8 mouse cellular contexts compared by ENCODE assay signal in the genomic region with DNA sequence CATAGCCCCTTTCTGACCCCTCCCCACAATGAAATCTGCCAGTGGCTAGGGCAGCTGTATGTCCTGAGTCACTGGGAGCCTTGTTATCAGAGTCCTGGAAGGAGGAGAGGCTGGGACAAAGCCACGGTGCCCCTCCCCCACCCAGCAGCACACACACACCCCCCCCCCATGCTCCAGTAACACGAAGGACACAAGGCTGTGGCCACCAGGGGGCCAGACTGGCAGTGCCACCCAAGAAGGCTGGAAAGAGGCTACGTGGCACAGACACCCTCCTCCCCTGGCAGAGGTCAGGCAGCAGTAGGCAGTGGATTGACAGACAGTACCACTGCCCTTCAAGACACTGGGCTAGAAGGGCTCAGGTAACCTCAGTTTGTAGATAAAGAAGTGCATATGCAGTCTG. TPM values are rescaled to one million over a fixed set of nuclear protein-coding genes. Genes with fewer than 3 reads are reported as not detected.
DNase-seq lines count a peak whose midpoint lies in the region; ATAC-seq and TF ChIP-seq lines count a peak whose summit lies in the region.

No protein-coding gene starts in this region.

- no peak overlapping the region for H3ac ChIP-seq in C2C12 (ENCODE audit: control insufficient read depth, insufficient read length, low read depth)

- H3K9ac ChIP-seq in kidney, postnatal 0 days (ENCODE audit: low read depth, low read length), result no peak overlapping the region
- peak overlapping the region; percentile 21; the same call in 1 of the 2 replicates for H3K9ac ChIP-seq in heart, embryonic 14.5 days (ENCODE audit: low read length)

- H3K9me3 ChIP-seq in kidney, postnatal 0 days (replicated peaks; ENCODE audit: low read length), result no peaks in the 10 kb centered on the region
- no peaks in the 10 kb centered on the region for H3K9me3 ChIP-seq in heart, embryonic 14.5 days (ENCODE audit: control insufficient read depth, low read length)

- 11% methylated on average over 3 of the region's 3 CpGs for WGBS in kidney, postnatal 0 days
- 11% methylated on average over 3 of the region's 3 CpGs for WGBS in heart, embryonic 14.5 days

- H3K4me1 ChIP-seq in kidney, postnatal 0 days (replicated peaks; ENCODE audit: insufficient read depth, low read length), result peaks cover 8% of the 10 kb centered on the region; the same call in 1 of the 2 replicates
- H3K4me1 ChIP-seq in heart, embryonic 14.5 days (ENCODE audit: control insufficient read depth in 2 of 2, insufficient read depth in 2 of 2, low read length in 2 of 2), result peaks cover 14 to 19% of the 10 kb centered on the region in 2 experiments; a peak in 3 of 4 replicates

- no peak overlapping the region for H3K4me3 ChIP-seq in kidney, postnatal 0 days (replicated peaks; ENCODE audit: low read depth, low read length)
- no peak overlapping the region for H3K4me3 ChIP-seq in C2C12 (ENCODE audit: insufficient read depth, poor library complexity, severe bottlenecking)
- H3K4me3 ChIP-seq in heart, embryonic 14.5 days (ENCODE audit: control insufficient read depth in 1 of 2, insufficient read depth in 1 of 2, low read depth in 1 of 2, low read length in 2 of 2), result no peak overlapping the region

- H3K79me3 ChIP-seq in C2C12 (ENCODE audit: low read depth), result no peaks in the 10 kb centered on the region

- no peaks in the 10 kb centered on the region; the same call in 1 of the 2 replicates for H3K27me3 ChIP-seq in kidney, postnatal 0 days (ENCODE audit: insufficient read depth, low read length)
- H3K27me3 ChIP-seq in C2C12 (ENCODE audit: control insufficient read depth, insufficient read depth, insufficient read length), result no peaks in the 10 kb centered on the region
- no peaks in the 10 kb centered on the region for H3K27me3 ChIP-seq in heart, embryonic 14.5 days (ENCODE audit: control insufficient read depth, insufficient read depth, low read length)

- no peak overlapping the region for H3K4me2 ChIP-seq in kidney, postnatal 0 days (ENCODE audit: low read length)
- no peak overlapping the region for H3K4me2 ChIP-seq in heart, embryonic 14.5 days (ENCODE audit: low read length)

- H3K27ac ChIP-seq in kidney, postnatal 0 days, result no peak overlapping the region
- H3K27ac ChIP-seq in heart, embryonic 14.5 days (replicated peaks in 1 of 2; ENCODE audit: control insufficient read depth in 1 of 2, insufficient read depth in 1 of 2, low read depth in 2 of 2, low read length in 2 of 2), result no peak overlapping the region

- ATAC-seq in kidney, postnatal 0 days (replicated peaks; ENCODE audit: low FRiP score, low read depth), result no peak
- no peak for ATAC-seq in heart, embryonic 14.5 days (ENCODE audit: insufficient number of reproducible peaks, insufficient read depth, low FRiP score, low read depth)
- no peak for ATAC-seq in monocyte, adult 5-6 weeks (replicated peaks; ENCODE audit: insufficient number of reproducible peaks, low FRiP score, low TSS enrichment, poor library complexity, severe bottlenecking)

- no peaks in the 10 kb centered on the region for H3K79me2 ChIP-seq in C2C12 (ENCODE audit: control insufficient read depth, insufficient read depth)

- peak; percentile 67 for TF ChIP-seq CTCF in kidney, postnatal 0 days (IDR thresholded peaks at IDR 0.05; ENCODE audit: low read depth)
- peak; percentile 17 for TF ChIP-seq CTCF in C2C12 (IDR thresholded peaks at IDR 0.05; ENCODE audit: control insufficient read depth, insufficient read depth, insufficient read length)

- 0 out of 2 replicates have a peak, but pooled peaks cover 10% of the 10 kb centered on the region for H3K36me3 ChIP-seq in kidney, postnatal 0 days (ENCODE audit: insufficient read depth, low read length)
- peaks cover 8% of the 10 kb centered on the region for H3K36me3 ChIP-seq in C2C12 (ENCODE audit: control insufficient read depth, insufficient read depth)
- H3K36me3 ChIP-seq in heart, embryonic 14.5 days (ENCODE audit: control insufficient read depth, insufficient read depth, low read length), result peaks cover 81% of the 10 kb centered on the region

- DNase-seq in kidney, postnatal 0 days (ENCODE audit: low spot score), result peak; percentile 73
- no peak for DNase-seq in kidney, adult 9 months
- DNase-seq in 3T3-L1 (ENCODE audit: low read depth, low spot score), result peak; percentile 48
- peak; percentile 27 for DNase-seq in naive thymus-derived CD4-positive, alpha-beta T cell, adult 2 months (ENCODE audit: low read depth)
- DNase-seq in frontal cortex, postnatal 10 days (ENCODE audit: low spot score in 2 of 2), result no peak

TF ChIP-seq in C2C12, 6 proteins besides CTCF, POLR2A, EP300 and RAD21:
- TF ChIP-seq MYOG (IDR thresholded peaks at IDR 0.05; ENCODE audit: control insufficient read depth, extremely low read depth, insufficient read length), result no peak
- no peak for TF ChIP-seq MYOD1 (IDR thresholded peaks at IDR 0.05; ENCODE audit: control insufficient read depth, insufficient read length, low read depth)
- TF ChIP-seq FOSL1 (IDR thresholded peaks at IDR 0.05; ENCODE audit: insufficient read depth, low read length, poor library complexity, severe bottlenecking), result no peak
- TF ChIP-seq MAX (IDR thresholded peaks at IDR 0.05), result no peak
- no peak for TF ChIP-seq USF1 (IDR thresholded peaks at IDR 0.05; ENCODE audit: low read depth)
- no peak for TF ChIP-seq CEBPB (IDR thresholded peaks at IDR 0.05; ENCODE audit: low read depth)

RNA-seq across cellular contexts. Expression of gene Cspg4, which starts 29.2 kb away (rescaled TPM):
- polyA plus RNA-seq in kidney, postnatal 0 days (2015; fragmentation: Nextera tagmentation; extraction: Ambion mirVana), result 18.1 and 19.8 TPM in 2 replicates
- polyA plus RNA-seq in C2C12 (2012; fragmentation: generic; extraction: Trizol), result 42.8 TPM
- polyA plus RNA-seq in heart, embryonic 14.5 days (2014; fragmentation: Nextera tagmentation; extraction: Ambion mirVana), result 23.0 and 24.3 TPM in 2 replicates
- not detected in 3 replicates for total RNA-seq in monocyte, adult 5-6 weeks (2017)

RNA-seq across cellular contexts. Expression of gene Odf3l1, which starts 29.5 kb away (rescaled TPM):
- polyA plus RNA-seq in kidney, postnatal 0 days (2015; fragmentation: Nextera tagmentation; extraction: Ambion mirVana), result 0.11 TPM in 1 of 2 replicates, not detected in the other
- polyA plus RNA-seq in C2C12 (2012; fragmentation: generic; extraction: Trizol), result 0.04 TPM
- 0.50 and 0.72 TPM in 2 replicates for polyA plus RNA-seq in heart, embryonic 14.5 days (2014; fragmentation: Nextera tagmentation; extraction: Ambion mirVana)
- not detected in 3 replicates for total RNA-seq in monocyte, adult 5-6 weeks (2017)

RNA-seq across cellular contexts. Expression of gene Snx33, which starts 34.2 kb away (rescaled TPM):
- 8.4 and 8.5 TPM in 2 replicates for polyA plus RNA-seq in kidney, postnatal 0 days (2015; fragmentation: Nextera tagmentation; extraction: Ambion mirVana)
- polyA plus RNA-seq in C2C12 (2012; fragmentation: generic; extraction: Trizol), result 5.7 TPM
- 5.5 and 5.9 TPM in 2 replicates for polyA plus RNA-seq in heart, embryonic 14.5 days (2014; fragmentation: Nextera tagmentation; extraction: Ambion mirVana)
- 7.1 to 16.9 TPM (median 7.1 TPM) in 3 replicates for total RNA-seq in monocyte, adult 5-6 weeks (2017)

RNA-seq across cellular contexts. Expression of gene Imp3, which starts 43.3 kb away (rescaled TPM):
- polyA plus RNA-seq in kidney, postnatal 0 days (2015; fragmentation: Nextera tagmentation; extraction: Ambion mirVana), result 112 and 123 TPM in 2 replicates
- 122 TPM for polyA plus RNA-seq in C2C12 (2012; fragmentation: generic; extraction: Trizol)
- polyA plus RNA-seq in heart, embryonic 14.5 days (2014; fragmentation: Nextera tagmentation; extraction: Ambion mirVana), result 60.0 and 70.5 TPM in 2 replicates
- 36.1 to 44.3 TPM (median 38.6 TPM) in 3 replicates for total RNA-seq in monocyte, adult 5-6 weeks (2017)

RNA-seq across cellular contexts. Expression of gene Snupn, which starts 56.7 kb away (rescaled TPM):
- 19.3 and 20.6 TPM in 2 replicates for polyA plus RNA-seq in kidney, postnatal 0 days (2015; fragmentation: Nextera tagmentation; extraction: Ambion mirVana)
- polyA plus RNA-seq in C2C12 (2012; fragmentation: generic; extraction: Trizol), result 7.7 TPM
- polyA plus RNA-seq in heart, embryonic 14.5 days (2014; fragmentation: Nextera tagmentation; extraction: Ambion mirVana), result 16.4 and 18.8 TPM in 2 replicates
- 3.8 to 9.4 TPM (median 6.5 TPM) in 3 replicates for total RNA-seq in monocyte, adult 5-6 weeks (2017)

Comparison
In these comparisons a context has a peak if more than half of its experiments do, and no peak if none do; other contexts are left out.
1. DNase-seq: peak in kidney, postnatal 0 days (single experiment), 3T3-L1 (single experiment) and naive thymus-derived CD4-positive, alpha-beta T cell, adult 2 months (single experiment); none in kidney, adult 9 months (single experiment) and frontal cortex, postnatal 10 days (0 of 2).